ENCODE assay signal across 8 mouse cellular contexts in genomic region chr4:40134468-40135102, GRCm38 (mm10). TPM values are rescaled to one million over a fixed set of nuclear protein-coding genes. Genes with fewer than 3 reads are reported as not detected.
A peak's percentile ranks its signal among the peaks of the same experiment; 100 is the strongest.
DNase-seq lines count a peak whose midpoint lies in the region; ATAC-seq and TF ChIP-seq lines count a peak whose summit lies in the region.

No protein-coding gene starts in this region.

- H3K9ac ChIP-seq in embryonic facial prominence, embryonic 11.5 days (replicated peaks; ENCODE audit: low read length): no peak overlapping the region
- no peak overlapping the region for H3K9ac ChIP-seq in kidney, embryonic 14.5 days (ENCODE audit: low read depth, low read length)
- H3K9ac ChIP-seq in limb, embryonic 14.5 days (ENCODE audit: low read depth, low read length, severe bottlenecking): no peak overlapping the region

- no peak overlapping the region for H3K27ac ChIP-seq in embryonic facial prominence, embryonic 11.5 days (replicated peaks; ENCODE audit: low read depth, low read length)
- no peak overlapping the region for H3K27ac ChIP-seq in heart, embryonic 10.5 days
- no peak overlapping the region for H3K27ac ChIP-seq in kidney, embryonic 14.5 days (ENCODE audit: low read depth, low read length)
- H3K27ac ChIP-seq in limb, embryonic 14.5 days (replicated peaks; ENCODE audit: low read depth, low read length): no peak overlapping the region

- no peak overlapping the region for H3K4me3 ChIP-seq in embryonic facial prominence, embryonic 11.5 days (ENCODE audit: low read depth, low read length)
- no peak overlapping the region for H3K4me3 ChIP-seq in heart, embryonic 10.5 days
- H3K4me3 ChIP-seq in kidney, embryonic 14.5 days (ENCODE audit: low read length): no peak overlapping the region
- no peak overlapping the region for H3K4me3 ChIP-seq in limb, embryonic 14.5 days (replicated peaks; ENCODE audit: low read length)

- H3K4me1 ChIP-seq in embryonic facial prominence, embryonic 11.5 days (ENCODE audit: control insufficient read depth, insufficient read depth, low read length): no peaks in the 10 kb centered on the region
- H3K4me1 ChIP-seq in heart, embryonic 10.5 days: no peaks in the 10 kb centered on the region
- H3K4me1 ChIP-seq in kidney, embryonic 14.5 days (ENCODE audit: control insufficient read depth, insufficient read depth, low read length): no peaks in the 10 kb centered on the region
- no peaks in the 10 kb centered on the region for H3K4me1 ChIP-seq in limb, embryonic 14.5 days (ENCODE audit: control insufficient read depth, insufficient read depth, low read length)

- no peaks in the 10 kb centered on the region for H3K27me3 ChIP-seq in embryonic facial prominence, embryonic 11.5 days (ENCODE audit: control insufficient read depth, insufficient read depth, low read length)
- H3K27me3 ChIP-seq in heart, embryonic 10.5 days (ENCODE audit: insufficient read depth, poor library complexity, severe bottlenecking): no peaks in the 10 kb centered on the region
- H3K27me3 ChIP-seq in kidney, embryonic 14.5 days (ENCODE audit: control insufficient read depth, insufficient read depth, low read length): no peaks in the 10 kb centered on the region
- no peaks in the 10 kb centered on the region for H3K27me3 ChIP-seq in limb, embryonic 14.5 days (ENCODE audit: control insufficient read depth, insufficient read depth, low read length)

- H3K9me3 ChIP-seq in embryonic facial prominence, embryonic 11.5 days (replicated peaks; ENCODE audit: control insufficient read depth, low read length): no peaks in the 10 kb centered on the region
- no peaks in the 10 kb centered on the region for H3K9me3 ChIP-seq in heart, embryonic 10.5 days
- no peaks in the 10 kb centered on the region for H3K9me3 ChIP-seq in kidney, embryonic 14.5 days (ENCODE audit: control insufficient read depth, low read length)
- H3K9me3 ChIP-seq in limb, embryonic 14.5 days (ENCODE audit: control insufficient read depth, low read length): no peaks in the 10 kb centered on the region

- H3K4me2 ChIP-seq in embryonic facial prominence, embryonic 11.5 days (ENCODE audit: low read depth, low read length): no peak overlapping the region
- H3K4me2 ChIP-seq in kidney, embryonic 14.5 days (replicated peaks; ENCODE audit: low read depth, low read length): no peak overlapping the region
- no peak overlapping the region for H3K4me2 ChIP-seq in limb, embryonic 14.5 days (replicated peaks; ENCODE audit: low read depth, low read length, severe bottlenecking)

- 19% methylated on average over 9 of the region's 9 CpGs for WGBS in embryonic facial prominence, embryonic 11.5 days
- 18% methylated on average over 9 of the region's 9 CpGs for WGBS in heart, embryonic 10.5 days
- 20% methylated on average over 9 of the region's 9 CpGs for WGBS in kidney, embryonic 14.5 days
- 21% methylated on average over 9 of the region's 9 CpGs for WGBS in limb, embryonic 14.5 days

- peak; percentile 80 for DNase-seq in A20 (ENCODE audit: low read depth, low spot score)
- DNase-seq in adrenal gland, postnatal 25 days: peak; percentile 82
- DNase-seq in embryonic facial prominence, embryonic 11.5 days (ENCODE audit: low spot score): peak; percentile 81
- DNase-seq in heart, embryonic 10.5 days (ENCODE audit: low spot score): peak; percentile 89
- DNase-seq in limb, embryonic 14.5 days (ENCODE audit: low spot score): peak; percentile 82
- peak; percentile 5 to 60 for DNase-seq in monocyte, adult 2 months (ENCODE audit: low read depth in 1 of 2, low spot score in 2 of 2)
- DNase-seq in spleen, postnatal 4 days (ENCODE audit: low spot score in 2 of 2): peak; percentile 61 to 83

- no peaks in the 10 kb centered on the region for H3K36me3 ChIP-seq in embryonic facial prominence, embryonic 11.5 days (replicated peaks; ENCODE audit: control insufficient read depth, insufficient read depth, low read depth, low read length)
- H3K36me3 ChIP-seq in heart, embryonic 10.5 days: no peaks in the 10 kb centered on the region
- no peaks in the 10 kb centered on the region for H3K36me3 ChIP-seq in kidney, embryonic 14.5 days (ENCODE audit: control insufficient read depth, insufficient read depth, low read length)
- H3K36me3 ChIP-seq in limb, embryonic 14.5 days (ENCODE audit: control insufficient read depth, insufficient read depth, low read length): no peaks in the 10 kb centered on the region

- no peak for TF ChIP-seq POLR2A in limb, embryonic 14.5 days (IDR thresholded peaks at IDR 0.05; ENCODE audit: borderline replicate concordance, extremely low read depth, insufficient read depth, insufficient read length)

- ATAC-seq in embryonic facial prominence, embryonic 11.5 days (replicated peaks; ENCODE audit: insufficient number of reproducible peaks, low FRiP score, low TSS enrichment, low read depth): no peak
- ATAC-seq in kidney, embryonic 14.5 days (ENCODE audit: low FRiP score, low TSS enrichment): peak; percentile 59
- no peak for ATAC-seq in limb, embryonic 14.5 days (ENCODE audit: low FRiP score, low read depth)

RNA-seq across cellular contexts. Expression of gene Aco1, which starts 8.3 kb away (rescaled TPM):
- 161 and 187 TPM in 2 replicates for total RNA-seq in adrenal gland, postnatal 25 days (2021)
- polyA plus RNA-seq in embryonic facial prominence, embryonic 11.5 days (2014; fragmentation: Nextera tagmentation; extraction: Ambion mirVana): 59.3 and 62.8 TPM in 2 replicates
- 34.6 and 39.5 TPM in 2 replicates for polyA plus RNA-seq in heart, embryonic 10.5 days (2016; fragmentation: Nextera tagmentation; extraction: Ambion mirVana)
- polyA plus RNA-seq in kidney, embryonic 14.5 days (2014; fragmentation: Nextera tagmentation; extraction: Ambion mirVana): 32.6 and 72.8 TPM in 2 replicates
- polyA plus RNA-seq in limb, embryonic 14.5 days (2012; rRNA removed): 41.9 and 43.7 TPM in 2 replicates
- 45.9 and 46.8 TPM in 2 replicates for polyA plus RNA-seq in limb, embryonic 14.5 days (2014; fragmentation: Nextera tagmentation; extraction: Ambion mirVana)

Comparison
In these comparisons a context has a peak if more than half of its experiments do, and no peak if none do; other contexts are left out.
1. DNase-seq: peak in every context shown above with its lines; median percentile 89 in heart, embryonic 10.5 days; 82 in adrenal gland, postnatal 25 days; 82 in limb, embryonic 14.5 days; 81 in embryonic facial prominence, embryonic 11.5 days; 80 in A20; 72 in spleen, postnatal 4 days; 32 in monocyte, adult 2 months.